Mouse (Mus musculus) myocyte (in vitro differentiated cells): ENCODE measurements around the gene Hspb9. TPM values are rescaled to one million over a fixed set of nuclear protein-coding genes. Genes with fewer than 3 reads are reported as not detected.

Experiments
- H3K27me3 ChIP-seq: one replicate; pipeline ENCODE4 v1.6.1; 2011; ENCODE audit not compliant: control insufficient read depth, insufficient read depth, insufficient read length
- H3K36me3 ChIP-seq: one replicate; pipeline ENCODE4 v1.6.1; 2011; ENCODE audit not compliant: control insufficient read depth, insufficient read depth
- H3K4me2 ChIP-seq: one replicate; pipeline ENCODE4 v1.6.1; 2011; ENCODE audit warnings: low read depth, control low read depth
- H3K4me3 ChIP-seq: one replicate; pipeline ENCODE4 v1.5.1; 2011; ENCODE audit warnings: mild to moderate bottlenecking, control low read depth, moderate library complexity
- H3K79me2 ChIP-seq: one replicate; pipeline ENCODE4 v1.6.1; 2011; ENCODE audit not compliant: control insufficient read depth, insufficient read depth
- H3ac ChIP-seq: one replicate; pipeline ENCODE4 v1.6.1; 2011; ENCODE audit not compliant: control insufficient read depth, insufficient read length
- CEBPB ChIP-seq: IDR thresholded peaks from 2 replicates; pipeline ENCODE4 v1.6.1; 2011; ENCODE audit warnings: mild to moderate bottlenecking, moderate library complexity; ENCODE audit not compliant: poor library complexity, insufficient read depth, severe bottlenecking
- E2F4 ChIP-seq: IDR thresholded peaks from one replicate; pipeline ENCODE4 v1.6.1; 2011; ENCODE audit warnings: mild to moderate bottlenecking, control low read depth, moderate library complexity; ENCODE audit not compliant: insufficient read depth
- MAX ChIP-seq: IDR thresholded peaks from one replicate; pipeline ENCODE4 v1.6.1; 2011; ENCODE audit warnings: low read depth, mild to moderate bottlenecking, control low read depth
- MYOD1 ChIP-seq, 3 experiments: IDR thresholded peaks; one replicate each; pipeline ENCODE4 v1.6.1; 2011; ENCODE audit warnings: control low read depth in 2 of 3, low read depth in 2 of 3, mild to moderate bottlenecking in 2 of 3, moderate library complexity in 1 of 3; ENCODE audit not compliant: insufficient read length in 2 of 3, control insufficient read depth in 1 of 3
- MYOG ChIP-seq, 3 experiments: IDR thresholded peaks; one replicate each; pipeline ENCODE4 v1.6.1; 2011; ENCODE audit warnings: control low read depth in 2 of 3, low read depth in 2 of 3, mild to moderate bottlenecking in 2 of 3; ENCODE audit not compliant: insufficient read length in 2 of 3, control insufficient read depth in 1 of 3, insufficient read depth in 1 of 3
- POLR2A ChIP-seq: IDR thresholded peaks from one replicate; pipeline ENCODE4 v1.6.1; 2011; ENCODE audit warnings: low read depth, mild to moderate bottlenecking, control low read depth, moderate library complexity; ENCODE audit not compliant: insufficient read length
- POLR2AphosphoS2 ChIP-seq: IDR thresholded peaks from one replicate; pipeline ENCODE4 v1.6.1; 2011; ENCODE audit warnings: low read depth, control low read depth; ENCODE audit not compliant: insufficient read length
- REST ChIP-seq: IDR thresholded peaks from one replicate; pipeline ENCODE4 v1.6.1; 2011; ENCODE audit warnings: mild to moderate bottlenecking, control low read depth, moderate library complexity; ENCODE audit not compliant: insufficient read depth, insufficient read length
- SRF ChIP-seq: IDR thresholded peaks from one replicate; pipeline ENCODE4 v1.6.1; 2011; ENCODE audit warnings: low read depth; ENCODE audit not compliant: control insufficient read depth, insufficient read length
- TCF12 ChIP-seq: IDR thresholded peaks from one replicate; pipeline ENCODE4 v1.6.1; 2011; ENCODE audit warnings: mild to moderate bottlenecking, control low read depth; ENCODE audit not compliant: poor library complexity, insufficient read depth, severe bottlenecking
- TCF3 ChIP-seq: IDR thresholded peaks from one replicate; pipeline ENCODE4 v1.6.1; 2011; ENCODE audit warnings: low read depth, control low read depth; ENCODE audit not compliant: insufficient read length
- USF1 ChIP-seq: IDR thresholded peaks from one replicate; pipeline ENCODE4 v1.6.1; 2011; ENCODE audit warnings: low read depth, mild to moderate bottlenecking, control low read depth, moderate library complexity
- polyA plus RNA-seq: library from polyadenylated mRNA; unstranded; fragments of >200 nt; fragmentation: generic; extraction: Trizol; gene quantifications from one replicate; pipeline ENCODE4 v1.2.1, GENCODE M21; 2012; ENCODE audit warnings: missing spikeins

Hspb9 gene
- polyA plus RNA-seq, 1 experiment = 0.23 TPM

DNA sequence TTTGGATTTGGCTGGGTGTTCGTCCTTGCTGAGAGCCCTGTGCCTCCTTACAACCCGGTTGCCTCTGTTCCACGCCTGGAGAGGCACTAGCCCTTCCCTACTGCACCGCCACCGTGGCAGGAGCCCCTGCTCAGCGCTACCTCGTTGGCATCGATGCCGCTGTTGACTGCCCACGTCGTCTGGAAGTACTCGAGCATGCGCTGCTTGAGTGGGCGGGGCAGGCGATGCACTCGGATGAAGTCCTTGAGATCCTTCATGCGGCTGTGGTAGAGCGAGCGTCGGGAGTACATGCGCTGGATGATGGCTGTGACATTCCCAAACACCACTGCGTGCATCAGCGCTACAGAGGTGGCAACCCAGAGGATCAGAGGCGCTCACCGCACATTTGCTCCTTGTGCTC, 35.8 kb downstream of the Hspb9 start:
- H3K36me3 ChIP-seq = no peaks in the 10 kb centered on the region

DNA sequence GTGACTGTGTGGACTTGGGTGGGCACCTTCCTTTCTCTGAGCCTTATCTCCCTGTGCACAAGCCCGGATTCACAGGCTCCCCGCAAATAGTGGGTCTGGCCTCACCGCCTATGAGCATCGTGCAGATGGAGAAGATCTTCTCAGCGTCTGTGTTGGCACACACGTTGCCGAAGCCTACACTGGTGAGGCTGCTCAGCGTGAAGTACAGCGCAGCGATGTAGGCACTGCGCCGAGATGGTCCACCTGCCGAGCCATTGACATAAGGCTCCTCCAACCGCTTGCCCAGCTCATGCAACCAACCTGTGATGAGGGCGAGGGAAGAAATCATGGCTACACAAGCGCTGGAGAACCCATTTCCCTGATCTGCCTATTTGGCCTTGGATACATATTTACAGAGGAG, 36.5 kb downstream of the Hspb9 start:
- TF ChIP-seq POLR2A (no peak), E2F4 (no peak), REST (no peak), POLR2AphosphoS2 (no peak), CEBPB (no peak), MYOD1 (IDR thresholded peaks at IDR 0.05; ENCODE audit: control insufficient read depth in 1 of 3, insufficient read length in 2 of 3, low read depth in 2 of 3) (no peak), MAX (no peak), MYOG (IDR thresholded peaks at IDR 0.05; ENCODE audit: control insufficient read depth in 1 of 3, insufficient read depth in 1 of 3, insufficient read length in 2 of 3, low read depth in 2 of 3) (no peak), TCF12 (no peak), USF1 (no peak), TCF3 (no peak), SRF (no peak)
- Histone ChIP-seq H3K4me2 (no peak overlapping the region), H3K4me3 (no peak overlapping the region), H3K79me2 (no peaks in the 10 kb centered on the region), H3K36me3 (no peaks in the 10 kb centered on the region), H3ac (no peak overlapping the region), H3K27me3 (peaks cover 83% of the 10 kb centered on the region)

More for the DNA sequence above, 35.8 kb downstream of the Hspb9 start:
- no peak overlapping the region for H3ac ChIP-seq
- no peak overlapping the region for H3K4me2 ChIP-seq
- H3K79me2 ChIP-seq = no peaks in the 10 kb centered on the region
- TF ChIP-seq CEBPB (no peak), MYOG (IDR thresholded peaks at IDR 0.05; ENCODE audit: control insufficient read depth in 1 of 3, insufficient read depth in 1 of 3, insufficient read length in 2 of 3, low read depth in 2 of 3) (no peak), REST (no peak), TCF3 (no peak), E2F4 (no peak), MAX (no peak), MYOD1 (IDR thresholded peaks at IDR 0.05; ENCODE audit: control insufficient read depth in 1 of 3, insufficient read length in 2 of 3, low read depth in 2 of 3) (no peak), POLR2AphosphoS2 (no peak), TCF12 (no peak), SRF (no peak), USF1 (no peak), POLR2A (no peak)
- no peak overlapping the region for H3K4me3 ChIP-seq
- peaks cover 77% of the 10 kb centered on the region for H3K27me3 ChIP-seq

DNA sequence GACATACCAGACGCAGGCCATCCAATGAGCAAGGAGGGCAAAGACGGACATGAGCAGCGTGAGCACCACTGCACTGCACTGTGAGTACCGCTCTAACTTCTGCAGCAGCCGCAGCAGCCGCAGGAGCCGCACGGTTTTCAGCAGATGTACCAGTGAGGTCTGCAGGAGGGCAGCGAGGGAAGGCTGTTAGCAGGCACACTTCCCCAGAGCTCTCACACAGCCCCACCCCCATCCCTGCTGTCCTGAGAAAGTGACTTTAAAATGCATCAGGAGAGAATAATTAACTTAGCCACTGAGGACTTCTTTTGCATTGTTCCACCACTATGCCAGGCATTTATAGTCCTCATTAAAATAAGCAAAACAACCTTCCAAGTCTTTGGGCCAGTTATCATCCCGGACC, 38.6 kb downstream of the Hspb9 start:
- no peak overlapping the region for H3ac ChIP-seq
- TF ChIP-seq USF1 = no peak
- TF ChIP-seq MYOD1 (IDR thresholded peaks at IDR 0.05; ENCODE audit: control insufficient read depth in 1 of 3, insufficient read length in 2 of 3, low read depth in 2 of 3) = no peak
- no peak for TF ChIP-seq REST
- no peak for TF ChIP-seq TCF3
- no peak for TF ChIP-seq SRF
- no peak for TF ChIP-seq MAX
- TF ChIP-seq TCF12 = no peak
- no peak for TF ChIP-seq MYOG (IDR thresholded peaks at IDR 0.05; ENCODE audit: control insufficient read depth in 1 of 3, insufficient read depth in 1 of 3, insufficient read length in 2 of 3, low read depth in 2 of 3)
- TF ChIP-seq E2F4 = no peak
- no peak for TF ChIP-seq POLR2A
- no peak for TF ChIP-seq POLR2AphosphoS2
- TF ChIP-seq CEBPB = no peak
- no peaks in the 10 kb centered on the region for H3K79me2 ChIP-seq
- peaks cover 88% of the 10 kb centered on the region for H3K27me3 ChIP-seq
- no peaks in the 10 kb centered on the region for H3K36me3 ChIP-seq
- H3K4me2 ChIP-seq = no peak overlapping the region
- no peak overlapping the region for H3K4me3 ChIP-seq

DNA sequence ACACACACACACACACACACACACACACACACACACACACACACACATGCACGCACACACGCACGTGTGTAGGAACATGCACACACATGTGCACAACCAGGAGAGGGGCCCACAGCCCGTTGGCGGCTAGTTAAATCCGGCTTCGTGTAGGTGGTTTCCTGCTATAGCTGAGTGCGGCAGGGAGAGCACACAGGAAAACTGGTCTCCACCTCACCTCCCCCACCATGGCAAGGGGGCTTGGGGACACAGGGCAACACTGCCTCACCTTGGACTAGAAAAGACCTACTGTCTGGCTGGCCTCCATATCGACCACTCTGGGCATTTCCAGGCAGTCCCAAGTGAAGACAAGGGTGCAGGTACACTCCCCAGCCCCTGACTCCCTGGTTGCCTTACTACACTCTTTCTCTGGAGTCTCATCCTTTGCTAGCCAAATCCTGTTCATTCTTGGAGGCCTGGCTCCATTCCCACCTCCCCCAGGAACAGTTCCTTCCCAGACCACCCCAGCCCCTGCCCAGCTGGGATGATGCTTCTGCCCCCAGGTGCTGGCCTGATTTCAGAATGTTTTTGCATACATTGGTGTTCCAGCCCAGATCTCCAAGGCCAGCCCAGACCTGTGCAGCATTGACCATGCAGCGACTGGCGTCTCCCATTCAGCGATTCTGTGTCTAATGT, 40.5 kb downstream of the Hspb9 start:
- peaks cover 81% of the 10 kb centered on the region for H3K27me3 ChIP-seq
- H3ac ChIP-seq = no peak overlapping the region
- no peaks in the 10 kb centered on the region for H3K36me3 ChIP-seq
- TF ChIP-seq MYOG (IDR thresholded peaks at IDR 0.05; ENCODE audit: control insufficient read depth in 1 of 3, insufficient read depth in 1 of 3, insufficient read length in 2 of 3, low read depth in 2 of 3) (no peak), POLR2A (no peak), CEBPB (no peak), MAX (no peak), POLR2AphosphoS2 (no peak), TCF12 (no peak), USF1 (no peak), E2F4 (no peak), TCF3 (no peak), SRF (no peak), REST (no peak), MYOD1 (IDR thresholded peaks at IDR 0.05; ENCODE audit: control insufficient read depth in 1 of 3, insufficient read length in 2 of 3, low read depth in 2 of 3) (no peak)
- H3K4me2 ChIP-seq = no peak overlapping the region
- no peak overlapping the region for H3K4me3 ChIP-seq
- no peaks in the 10 kb centered on the region for H3K79me2 ChIP-seq
